ENCODE assay signal across 16 mouse cellular contexts in genomic region chr11:5102384-5102783, GRCm38 (mm10). TPM values are rescaled to one million over a fixed set of nuclear protein-coding genes. Genes with fewer than 3 reads are reported as not detected.
"Had no signal": no experiment of that assay in that cellular context is flagged by ENCODE, and none has a peak within 500 bp of the region (broad histone marks: within the 10 kb centered on the region; RNA-seq: fewer than 3 reads in every experiment).

No protein-coding gene starts in this region.

- H3K9me3 ChIP-seq: kidney, embryonic 15.5 days; limb, embryonic 10.5 days; midbrain, embryonic 15.5 days; neural tube, embryonic 12.5 days had no signal

- DNase-seq: kidney, adult 18-20 months; kidney, postnatal 14 days; lung, adult 18-20 months; lung, postnatal 36 days; retina, postnatal 1 day; right cerebral cortex, postnatal 4 days; spleen, adult 18-20 months; thymus, adult 18-20 months; thymus, postnatal 14 days had no signal

- ATAC-seq: midbrain, embryonic 15.5 days had no signal

- H3K4me3 ChIP-seq: kidney, embryonic 15.5 days; limb, embryonic 10.5 days; midbrain, embryonic 15.5 days; neural tube, embryonic 12.5 days had no signal

- H3K4me2 ChIP-seq: kidney, embryonic 15.5 days; midbrain, embryonic 11.5 days; midbrain, embryonic 15.5 days; neural tube, embryonic 12.5 days had no signal

- H3K27ac ChIP-seq: kidney, embryonic 15.5 days; limb, embryonic 10.5 days; midbrain, embryonic 15.5 days; neural tube, embryonic 12.5 days had no signal

- H3K36me3 ChIP-seq: midbrain, embryonic 15.5 days had no signal

- H3K9ac ChIP-seq: kidney, embryonic 15.5 days; midbrain, embryonic 15.5 days; neural tube, embryonic 12.5 days had no signal

- H3K27me3 ChIP-seq: kidney, embryonic 15.5 days; midbrain, embryonic 15.5 days; neural tube, embryonic 12.5 days had no signal

RNA-seq across cellular contexts. Expression of gene Rasl10a, which starts 44.5 kb away (rescaled TPM):
- total RNA-seq: megakaryocyte, adult 5-6 weeks; monocyte, adult 5-6 weeks had no signal
